Mouse (Mus musculus) heart, postnatal 36 days (tissue): ENCODE measurements around the gene Nkx1-2. TPM values are rescaled to one million over a fixed set of nuclear protein-coding genes. Genes with fewer than 3 reads are reported as not detected.

Source experiments
- DNase-seq, 2 experiments: peaks; one replicate each; pipeline ENCODE4 v3.0.0; 2021 to 2022
- intact Hi-C: fragments of 180-260 bp; cut with DNase I; formaldehyde crosslinking; loops from one replicate; pipeline ENCODE4 v1.15.1; 2025
- total RNA-seq, 2 experiments: library from RNA; stranded (reverse); gene quantifications; 2 replicates each; pipeline ENCODE4 v1.2.3; 2021

Gene Nkx1-2
- total RNA-seq: not detected

- intact Hi-C loops: no loop called here
- no peak for DNase-seq
Measured at GRCm38 (mm10) chr7:132599071-132599975, at the start of gene Nkx1-2. Gene Nkx1-2 (minus strand): TSS chr7:132599637.

- DNase-seq: no peak
- intact Hi-C loops: no loop called here
Measured at GRCm38 (mm10) chr7:132646514-132646913, 47.1 kb upstream of the Nkx1-2 start.

GRCm38 (mm10) chr7:132644605-132645279 is 45.3 kb upstream of the Nkx1-2 start:
- intact Hi-C loops: no loop called here
- DNase-seq: no peak

- no peak for DNase-seq
- intact Hi-C loops: no loop called here
Measured at GRCm38 (mm10) chr7:132641606-132642005, 42.2 kb upstream of the Nkx1-2 start.

- no peak for DNase-seq
- intact Hi-C loops: no loop called here
Measured at GRCm38 (mm10) chr7:132640946-132641345, 41.5 kb upstream of the Nkx1-2 start.

- peak in 1 of 2 experiments; percentile 23 for DNase-seq
- intact Hi-C loops: loop anchor here (1.0 to 5.0 kb wide), 3 partner anchors 64 to 741 kb away; no protein-coding TSS in a partner anchor
Measured at GRCm38 (mm10) chr7:132638446-132639087, 39.1 kb upstream of the Nkx1-2 start.

GRCm38 (mm10) chr7:132637292-132637691 is 37.9 kb upstream of the Nkx1-2 start:
- intact Hi-C loops: loop anchor here (5.0 kb wide), 1 partner anchor 740 kb away; no protein-coding TSS in a partner anchor
- no peak for DNase-seq

- intact Hi-C loops: no loop called here
- no peak for DNase-seq
Measured at GRCm38 (mm10) chr7:132631313-132631712, 31.9 kb upstream of the Nkx1-2 start.

GRCm38 (mm10) chr7:132627448-132627847 is 28.0 kb upstream of the Nkx1-2 start:
- peak in 1 of 2 experiments; percentile 21 for DNase-seq
- intact Hi-C loops: no loop called here

- intact Hi-C loops: no loop called here
- no peak for DNase-seq
Measured at GRCm38 (mm10) chr7:132626174-132626573, 26.7 kb upstream of the Nkx1-2 start.

GRCm38 (mm10) chr7:132624161-132624560 is 24.7 kb upstream of the Nkx1-2 start:
- no peak for DNase-seq
- intact Hi-C loops: no loop called here

GRCm38 (mm10) chr7:132619975-132620918 is 20.8 kb upstream of the Nkx1-2 start:
- no peak for DNase-seq
- intact Hi-C loops: no loop called here

GRCm38 (mm10) chr7:132619549-132619948 is 20.1 kb upstream of the Nkx1-2 start:
- DNase-seq: no peak
- intact Hi-C loops: no loop called here

GRCm38 (mm10) chr7:132617021-132617564 is 17.7 kb upstream of the Nkx1-2 start:
- DNase-seq: no peak
- intact Hi-C loops: no loop called here

GRCm38 (mm10) chr7:132616391-132616790 is 17.0 kb upstream of the Nkx1-2 start:
- no peak for DNase-seq
- intact Hi-C loops: no loop called here

GRCm38 (mm10) chr7:132615346-132615745 is 15.9 kb upstream of the Nkx1-2 start:
- no peak for DNase-seq

GRCm38 (mm10) chr7:132611530-132611929 is 12.1 kb upstream of the Nkx1-2 start:
- intact Hi-C loops: no loop called here
- DNase-seq: no peak

More at GRCm38 (mm10) chr7:132615346-132615745, 15.9 kb upstream of the Nkx1-2 start:
- intact Hi-C loops: no loop called here

- intact Hi-C loops: no loop called here
- peak; percentile 79 to 83 for DNase-seq
Measured at GRCm38 (mm10) chr7:132610468-132611318, 11.3 kb upstream of the Nkx1-2 start, which contains the start of gene Lhpp. Gene Lhpp (plus strand): TSS chr7:132610638.
